Mouse (Mus musculus) C2C12 (cell line): Measurements from ENCODE around the gene Pcdh8.

Source experiments
- CEBPB ChIP-seq: IDR thresholded peaks from one replicate; pipeline ENCODE4 v1.6.1; 2011; ENCODE audit warnings: low read depth, mild to moderate bottlenecking, control low read depth, moderate library complexity
- CTCF ChIP-seq: IDR thresholded peaks from one replicate; pipeline ENCODE4 v1.5.1; 2011; ENCODE audit not compliant: control insufficient read depth, insufficient read depth, insufficient read length
- FOSL1 ChIP-seq: IDR thresholded peaks from one replicate; pipeline ENCODE4 v1.8.0; 2011; ENCODE audit warnings: mild to moderate bottlenecking, low read length; ENCODE audit not compliant: poor library complexity, insufficient read depth, severe bottlenecking
- MAX ChIP-seq: IDR thresholded peaks from one replicate; pipeline ENCODE4 v1.6.1; 2011; ENCODE audit warnings: mild to moderate bottlenecking, control low read depth
- MYOD1 ChIP-seq: IDR thresholded peaks from one replicate; pipeline ENCODE4 v1.6.1; 2011; ENCODE audit warnings: low read depth; ENCODE audit not compliant: control insufficient read depth, insufficient read length
- MYOG ChIP-seq: IDR thresholded peaks from one replicate; pipeline ENCODE4 v1.6.1; 2011; ENCODE audit not compliant: control insufficient read depth, insufficient read length; ENCODE audit errors: extremely low read depth
- USF1 ChIP-seq: IDR thresholded peaks from one replicate; pipeline ENCODE4 v1.6.1; 2011; ENCODE audit warnings: low read depth, mild to moderate bottlenecking, control low read depth, moderate library complexity

DNA sequence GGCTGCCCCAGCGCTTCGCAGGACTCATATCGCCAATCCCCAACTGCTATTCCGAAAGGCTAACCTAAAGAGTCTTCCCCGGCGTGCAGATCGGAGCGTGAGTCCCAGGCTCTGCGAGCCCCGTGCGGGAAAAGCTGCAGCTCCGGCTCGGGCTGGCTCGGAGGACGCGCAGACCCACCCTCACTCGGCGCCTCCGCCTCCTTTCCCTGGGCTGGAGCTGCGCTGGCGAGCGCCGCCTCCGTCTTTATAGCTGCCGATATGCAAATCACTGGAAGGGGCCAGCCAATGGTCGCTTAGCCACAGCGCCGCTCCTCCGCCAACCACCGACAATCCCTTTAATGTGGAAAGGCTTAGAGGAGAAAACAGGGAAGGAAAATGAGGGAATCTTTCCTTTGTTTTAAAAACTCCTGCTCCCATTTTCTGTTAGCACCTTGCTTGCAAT is at the start of gene Pcdh8:
- TF ChIP-seq CTCF (no peak), USF1 (no peak), MAX (no peak), MYOG (no peak), MYOD1 (no peak), CEBPB (no peak), FOSL1 (no peak)
